Mouse (Mus musculus): ENCODE data around the gene Pex10. TPM values are rescaled to one million over a fixed set of nuclear protein-coding genes. Genes with fewer than 3 reads are reported as not detected.
"Not testable (repeated sequence)": the region's sequence is repeated elsewhere in the genome, so short reads cannot be mapped to it uniquely, and the experiment has no call there.

Pex10 gene
- total and polyA plus RNA-seq, 2 experiments from 2014 or later: 15.9 to 20.2 TPM

GRCm38 (mm10) chr4:155070199-155070598, 3.4 kb downstream of the Pex10 start:
- Histone ChIP-seq H3K27ac (no peak overlapping the region), H3K4me1 (ENCODE audit: insufficient read depth, low read length) (no peaks in the 10 kb centered on the region), H3K4me3 (ENCODE audit: low read length) (no peak overlapping the region), H3K36me3 (ENCODE audit: insufficient read depth, low read length) (peaks cover 47% of the 10 kb centered on the region), H3K27me3 (ENCODE audit: insufficient read depth, low read length) (no peaks in the 10 kb centered on the region), H3K9me3 (ENCODE audit: low read length) (no peaks in the 10 kb centered on the region), H3K9ac (replicated peaks; ENCODE audit: low read length) (no peak overlapping the region), H3K4me2 (ENCODE audit: low read depth, low read length) (no peak overlapping the region)
- WGBS: 93% methylated on average over 13 of the region's 13 CpGs
- DNase-seq (ENCODE audit: low spot score): no peak
- no peak for TF ChIP-seq CTCF (IDR thresholded peaks at IDR 0.05; ENCODE audit: low read depth)
- no peak for ATAC-seq

DNA sequence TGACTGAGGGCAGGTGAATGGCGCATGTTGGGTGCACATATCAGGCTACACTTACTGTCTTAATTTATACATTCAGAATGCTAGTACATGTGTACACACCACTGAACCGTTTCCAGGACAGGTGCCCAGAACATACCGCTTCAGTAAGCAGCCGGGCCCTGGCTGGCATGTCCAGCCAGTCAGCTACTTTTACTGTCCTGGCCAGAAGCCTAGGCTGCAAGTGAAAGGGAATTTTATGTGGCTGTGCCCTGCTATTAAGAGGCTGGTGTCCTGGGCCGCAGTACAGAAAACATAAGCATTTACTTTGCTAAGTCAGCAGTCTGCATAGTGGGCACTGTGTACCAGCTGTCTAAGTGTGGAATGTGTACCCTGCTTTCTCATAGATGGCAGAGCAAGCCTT, 4.1 kb downstream of the Pex10 start:
- TF ChIP-seq CTCF (IDR thresholded peaks at IDR 0.05; ENCODE audit: low read depth): no peak
- H3K9ac ChIP-seq (replicated peaks; ENCODE audit: low read length): no peak overlapping the region
- ATAC-seq: no peak
- WGBS: 78% methylated on average over 5 of the region's 5 CpGs
- no peaks in the 10 kb centered on the region for H3K4me1 ChIP-seq (ENCODE audit: insufficient read depth, low read length)
- H3K9me3 ChIP-seq (ENCODE audit: low read length): no peaks in the 10 kb centered on the region
- no peak overlapping the region for H3K4me3 ChIP-seq (ENCODE audit: low read length)
- no peak for DNase-seq (ENCODE audit: low spot score)
- no peak overlapping the region for H3K27ac ChIP-seq
- peaks cover 55% of the 10 kb centered on the region for H3K36me3 ChIP-seq (ENCODE audit: insufficient read depth, low read length)
- no peaks in the 10 kb centered on the region for H3K27me3 ChIP-seq (ENCODE audit: insufficient read depth, low read length)
- H3K4me2 ChIP-seq (ENCODE audit: low read depth, low read length): no peak overlapping the region

GRCm38 (mm10) chr4:155074418-155074817, 7.6 kb downstream of the Pex10 start:
- no peaks in the 10 kb centered on the region for H3K9me3 ChIP-seq (ENCODE audit: low read length)
- H3K4me1 ChIP-seq (ENCODE audit: insufficient read depth, low read length): no peaks in the 10 kb centered on the region
- no peaks in the 10 kb centered on the region for H3K27me3 ChIP-seq (ENCODE audit: insufficient read depth, low read length)
- no peak overlapping the region for H3K4me3 ChIP-seq (ENCODE audit: low read length)
- DNase-seq (ENCODE audit: low spot score) (no peak), ATAC-seq (no peak)
- H3K36me3 ChIP-seq (ENCODE audit: insufficient read depth, low read length): peaks cover 65% of the 10 kb centered on the region
- no peak overlapping the region for H3K9ac ChIP-seq (replicated peaks; ENCODE audit: low read length)
- WGBS: 50% methylated on average over 9 of the region's 9 CpGs
- no peak for TF ChIP-seq CTCF (IDR thresholded peaks at IDR 0.05; ENCODE audit: low read depth)
- H3K27ac ChIP-seq: no peak overlapping the region
- no peak overlapping the region for H3K4me2 ChIP-seq (ENCODE audit: low read depth, low read length)

DNA sequence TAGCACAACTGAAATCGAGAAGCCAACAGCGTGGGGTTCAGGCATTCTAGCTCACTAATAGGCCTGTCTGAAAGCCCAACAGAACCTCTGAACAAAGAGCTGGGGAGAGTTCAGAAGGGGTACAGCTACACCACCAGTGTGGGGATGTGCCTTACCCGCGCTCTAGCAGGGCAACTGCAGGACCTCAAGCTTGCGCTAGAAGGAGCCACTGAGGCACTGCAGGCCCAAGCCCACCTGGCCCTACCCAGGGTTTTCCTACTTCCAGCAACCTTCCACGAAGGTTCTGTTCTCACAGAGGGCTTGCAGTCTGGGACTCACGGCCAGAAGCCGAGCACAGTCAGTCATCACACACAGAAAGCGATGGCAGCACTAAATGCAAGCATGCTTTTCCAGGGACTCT, 8.3 kb downstream of the Pex10 start:
- H3K36me3 ChIP-seq (ENCODE audit: insufficient read depth, low read length): peaks cover 71% of the 10 kb centered on the region
- no peak overlapping the region for H3K4me3 ChIP-seq (ENCODE audit: low read length)
- H3K27me3 ChIP-seq (ENCODE audit: insufficient read depth, low read length): no peaks in the 10 kb centered on the region
- peak; percentile 21; the same call in 1 of the 2 replicates for TF ChIP-seq CTCF (IDR thresholded peaks at IDR 0.05; ENCODE audit: low read depth)
- no peaks in the 10 kb centered on the region for H3K4me1 ChIP-seq (ENCODE audit: insufficient read depth, low read length)
- no peak overlapping the region for H3K9ac ChIP-seq (replicated peaks; ENCODE audit: low read length)
- no peak for ATAC-seq
- DNase-seq (ENCODE audit: low spot score): no peak
- no peaks in the 10 kb centered on the region for H3K9me3 ChIP-seq (ENCODE audit: low read length)
- 87% methylated on average over 9 of the region's 9 CpGs for WGBS
- no peak overlapping the region for H3K27ac ChIP-seq
- no peak overlapping the region for H3K4me2 ChIP-seq (ENCODE audit: low read depth, low read length)

DNA sequence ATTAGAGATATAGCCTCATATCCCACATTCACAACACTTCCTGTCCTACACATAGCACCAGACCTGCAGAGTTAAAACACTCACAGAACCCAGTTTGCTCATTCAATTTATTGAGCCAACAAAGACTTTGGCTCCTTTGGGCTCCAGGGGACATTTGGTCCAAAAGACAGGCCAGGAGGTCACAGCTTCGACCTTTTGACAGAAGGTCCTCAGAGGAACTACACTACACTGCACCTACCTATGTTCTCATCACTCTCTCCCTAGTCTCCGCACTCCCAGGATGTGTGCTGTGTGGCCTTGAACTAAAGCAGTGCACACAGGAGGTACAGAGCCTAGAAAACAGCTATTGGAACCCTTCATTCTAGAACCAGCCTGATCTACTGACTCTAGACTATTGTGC, 9.0 kb downstream of the Pex10 start:
- H3K9ac ChIP-seq (replicated peaks; ENCODE audit: low read length): no peak overlapping the region
- DNase-seq (ENCODE audit: low spot score) (no peak), ATAC-seq (no peak)
- H3K4me2 ChIP-seq (ENCODE audit: low read depth, low read length): no peak overlapping the region
- no peaks in the 10 kb centered on the region for H3K9me3 ChIP-seq (ENCODE audit: low read length)
- TF ChIP-seq CTCF (IDR thresholded peaks at IDR 0.05; ENCODE audit: low read depth): no peak
- 92% methylated on average over 2 of the region's 2 CpGs for WGBS
- no peaks in the 10 kb centered on the region for H3K27me3 ChIP-seq (ENCODE audit: insufficient read depth, low read length)
- no peak overlapping the region for H3K4me3 ChIP-seq (ENCODE audit: low read length)
- H3K4me1 ChIP-seq (ENCODE audit: insufficient read depth, low read length): no peaks in the 10 kb centered on the region
- H3K27ac ChIP-seq: no peak overlapping the region
- H3K36me3 ChIP-seq (ENCODE audit: insufficient read depth, low read length): peaks cover 71% of the 10 kb centered on the region

DNA sequence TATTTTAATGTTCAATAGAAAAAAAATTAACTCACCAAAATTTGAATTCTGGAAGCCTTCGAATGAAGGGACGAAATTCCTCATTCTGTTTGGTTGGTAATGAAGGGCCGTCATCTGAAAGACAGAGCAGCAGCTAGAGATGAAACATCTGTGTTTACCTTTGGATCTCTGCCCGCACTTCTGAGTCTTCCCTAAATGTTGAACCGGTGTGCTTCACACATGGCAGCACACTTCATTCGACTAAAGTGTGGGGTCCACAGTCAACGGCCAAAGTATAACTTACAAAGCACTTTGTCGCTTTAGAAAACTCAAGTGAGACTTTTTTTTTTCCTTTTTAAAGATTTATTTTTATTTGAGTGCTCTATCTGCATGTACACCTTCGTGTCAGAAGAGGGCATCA, 9.9 kb downstream of the Pex10 start:
- H3K4me2 ChIP-seq (ENCODE audit: low read depth, low read length): no peak overlapping the region
- TF ChIP-seq CTCF (IDR thresholded peaks at IDR 0.05; ENCODE audit: low read depth): no peak
- no peaks in the 10 kb centered on the region for H3K27me3 ChIP-seq (ENCODE audit: insufficient read depth, low read length)
- H3K9ac ChIP-seq (replicated peaks; ENCODE audit: low read length): no peak overlapping the region
- H3K27ac ChIP-seq: no peak overlapping the region
- WGBS: 88% methylated on average over 9 of the region's 9 CpGs
- no peaks in the 10 kb centered on the region for H3K9me3 ChIP-seq (ENCODE audit: low read length)
- no peaks in the 10 kb centered on the region for H3K4me1 ChIP-seq (ENCODE audit: insufficient read depth, low read length)
- ATAC-seq (no peak), DNase-seq (ENCODE audit: low spot score) (no peak)
- peaks cover 66% of the 10 kb centered on the region for H3K36me3 ChIP-seq (ENCODE audit: insufficient read depth, low read length)
- no peak overlapping the region for H3K4me3 ChIP-seq (ENCODE audit: low read length)

- ATAC-seq: 0 out of 2 replicates have a peak, but pooled peaks have one; percentile 35
- peaks cover 63% of the 10 kb centered on the region for H3K36me3 ChIP-seq (ENCODE audit: insufficient read depth, low read length)
- H3K9me3 ChIP-seq (ENCODE audit: low read length); H3K27ac ChIP-seq; H3K9ac ChIP-seq (replicated peaks; ENCODE audit: low read length); H3K4me2 ChIP-seq (ENCODE audit: low read depth, low read length); H3K4me3 ChIP-seq (ENCODE audit: low read length); H3K4me1 ChIP-seq (ENCODE audit: insufficient read depth, low read length); H3K27me3 ChIP-seq (ENCODE audit: insufficient read depth, low read length); DNase-seq (ENCODE audit: low spot score): not testable (repeated sequence)
- 74% methylated on average over 10 of the region's 10 CpGs for WGBS
Observed at GRCm38 (mm10) chr4:155078808-155079207, 12.0 kb downstream of the Pex10 start.

Measured in hindbrain, postnatal 0 days (tissue).